Mouse (Mus musculus) heart, adult 2 months (tissue): ENCODE measurements around the gene Aldh1l1.

Source experiments
- EP300 ChIP-seq: fragments of 200-500 bp; IDR thresholded peaks from 2 replicates; pipeline ENCODE4 v1.6.1; 2011; ENCODE audit warnings: low read depth, low read length, control low read depth; ENCODE audit not compliant: insufficient read depth
- POLR2A ChIP-seq: fragments of 200-500 bp; IDR thresholded peaks from 2 replicates; pipeline ENCODE4 v1.6.1; 2011; ENCODE audit warnings: mild to moderate bottlenecking, low read depth, low read length, control low read depth; ENCODE audit not compliant: insufficient read depth

DNA sequence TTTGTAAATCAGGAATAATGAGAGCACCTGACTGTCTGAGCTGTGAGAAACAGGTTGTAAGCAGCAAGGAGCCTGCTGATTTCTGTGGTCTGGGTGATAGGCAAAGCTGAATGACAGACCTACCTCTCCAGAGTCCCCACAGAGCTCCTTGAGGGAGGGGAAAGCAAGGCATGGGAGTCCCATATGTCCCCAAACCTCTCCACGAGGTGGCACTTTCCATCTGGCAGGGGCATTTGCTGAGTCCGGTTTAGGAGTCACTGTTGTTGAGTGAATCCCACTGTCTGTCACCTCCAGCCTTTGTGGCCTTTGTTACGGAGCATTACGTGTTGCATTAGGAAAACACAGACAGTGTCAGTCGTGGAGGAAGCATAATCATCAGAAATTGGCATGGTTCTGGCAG is 133.7 kb downstream of the Aldh1l1 start:
- no peak for TF ChIP-seq POLR2A
- no peak for TF ChIP-seq EP300
